Mouse (Mus musculus) hindbrain, embryonic 11.5 days (tissue): ENCODE data around the gene Dbn1. TPM values are rescaled to one million over a fixed set of nuclear protein-coding genes. Genes with fewer than 3 reads are reported as not detected.

Experiments used
- ATAC-seq: fragments of 200-750 bp; cut with Nextera tagmentation; 2 replicates; pipeline ENCODE4 v1.8.0; 2017; ENCODE audit warnings: mild to moderate bottlenecking, moderate TSS enrichment, moderate library complexity; ENCODE audit not compliant: low FRiP score
- DNase-seq: peaks from one replicate; pipeline ENCODE4 v3.0.0-alpha.2; 2015; ENCODE audit warnings: low spot score
- H3K27ac ChIP-seq: fragments of 300-500 bp; sonication (generic); 2 replicates; pipeline ENCODE4 v1.5.1; 2014; ENCODE audit warnings: mild to moderate bottlenecking, low read depth, low read length
- H3K27me3 ChIP-seq: fragments of 300-500 bp; sonication (generic); 2 replicates; pipeline ENCODE4 v1.6.1; 2014; ENCODE audit warnings: mild to moderate bottlenecking, low read length, moderate library complexity, mixed read lengths; ENCODE audit not compliant: control insufficient read depth, insufficient read depth
- H3K36me3 ChIP-seq: fragments of 300-500 bp; sonication (generic); 2 replicates; pipeline ENCODE4 v1.6.1; 2014; ENCODE audit warnings: mild to moderate bottlenecking, low read length, moderate library complexity, mixed read lengths; ENCODE audit not compliant: control insufficient read depth, insufficient read depth
- H3K4me1 ChIP-seq: fragments of 300-500 bp; sonication (generic); replicated peaks from 2 replicates; pipeline ENCODE4 v1.6.1; 2014; ENCODE audit warnings: low read length, mixed read lengths; ENCODE audit not compliant: control insufficient read depth, insufficient read depth
- H3K4me2 ChIP-seq: fragments of 300-500 bp; sonication (generic); replicated peaks from 2 replicates; pipeline ENCODE4 v1.6.1; 2014; ENCODE audit warnings: mild to moderate bottlenecking, low read depth, low read length
- H3K4me3 ChIP-seq: fragments of 300-500 bp; sonication (generic); 2 replicates; pipeline ENCODE4 v1.5.1; 2014; ENCODE audit warnings: low read depth, low read length
- H3K9ac ChIP-seq: fragments of 300-500 bp; sonication (generic); 2 replicates; pipeline ENCODE4 v1.6.1; 2014; ENCODE audit warnings: low read depth, low read length
- H3K9me3 ChIP-seq: fragments of 300-500 bp; sonication (generic); 2 replicates; pipeline ENCODE4 v1.6.1; 2016; ENCODE audit warnings: low read length; ENCODE audit not compliant: control insufficient read depth
- WGBS: fragments of 180-500 bp; shearing (Covaris S2); extraction: QIAGEN DNeasy Blood & Tissue Kit; methylation state at CpG from one replicate; pipeline ENCODE4 v1.1.7; 2014; 5-methylcytosine and 5-hydroxymethylcytosine counted together
- polyA plus RNA-seq: library from polyadenylated mRNA; unstranded; fragments of >200 nt; fragmentation: Nextera tagmentation; extraction: Ambion mirVana; gene quantifications from 2 replicates; pipeline ENCODE4 v1.2.1, GENCODE M21; 2014

Gene Dbn1
- polyA plus RNA-seq, 1 experiment from 2014 or later: 277 TPM

DNA sequence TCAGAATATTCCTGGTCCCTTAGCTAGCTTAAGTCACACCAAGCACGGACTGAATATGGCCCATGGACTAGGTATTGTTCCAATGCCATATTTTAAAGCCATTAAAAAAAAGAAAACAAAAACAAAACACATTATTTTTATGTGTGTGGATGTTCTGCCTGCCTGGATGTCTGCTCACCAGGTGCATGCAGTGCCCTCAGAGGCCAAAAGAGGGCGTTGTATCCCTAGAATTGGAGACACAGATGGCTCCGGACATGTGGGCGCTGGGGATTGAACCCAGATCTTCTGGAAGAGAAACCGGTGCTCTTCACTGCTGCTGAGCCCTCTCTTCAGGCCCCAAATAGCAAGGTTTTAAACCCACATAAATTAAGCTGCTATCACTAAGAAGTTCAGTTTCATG, 9.9 kb downstream of the Dbn1 start:
- no peak overlapping the region for H3K9ac ChIP-seq
- H3K4me1 ChIP-seq: peaks cover 32% of the 10 kb centered on the region
- DNase-seq (peak; percentile 65), ATAC-seq (no peak)
- 0 out of 2 replicates have a peak, but pooled peaks cover 3% of the 10 kb centered on the region for H3K27me3 ChIP-seq
- no peak overlapping the region for H3K4me2 ChIP-seq
- no peak overlapping the region for H3K27ac ChIP-seq
- 50% methylated on average over 5 of the region's 5 CpGs for WGBS
- no peaks in the 10 kb centered on the region for H3K9me3 ChIP-seq
- H3K36me3 ChIP-seq: peaks cover 38% of the 10 kb centered on the region
- no peak overlapping the region for H3K4me3 ChIP-seq

DNA sequence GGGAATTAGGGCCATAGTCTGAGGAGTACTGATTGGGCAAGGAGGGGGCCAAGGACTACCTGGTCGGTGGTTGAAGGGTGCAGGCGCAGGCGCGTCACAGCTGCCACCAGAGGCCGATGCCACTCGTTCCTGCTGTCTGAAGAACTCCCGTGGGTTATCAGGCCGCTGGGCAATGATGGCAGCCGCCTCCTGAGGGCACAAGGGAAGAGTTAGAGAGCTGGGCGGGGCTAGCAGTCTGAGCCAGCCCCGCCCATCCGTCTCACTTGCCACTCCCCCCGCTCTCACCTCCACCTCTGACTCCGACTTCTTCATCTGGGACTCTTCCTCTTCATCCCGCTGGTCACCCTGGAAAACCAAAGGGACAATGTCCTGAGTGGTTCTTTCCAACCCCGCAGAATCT, 10.4 kb downstream of the Dbn1 start:
- H3K9ac ChIP-seq: no peak overlapping the region
- H3K4me3 ChIP-seq: no peak overlapping the region
- peaks cover 35% of the 10 kb centered on the region for H3K36me3 ChIP-seq
- no peaks in the 10 kb centered on the region for H3K9me3 ChIP-seq
- DNase-seq (no peak), ATAC-seq (no peak)
- H3K27me3 ChIP-seq: 0 out of 2 replicates have a peak, but pooled peaks cover 3% of the 10 kb centered on the region
- no peak overlapping the region for H3K4me2 ChIP-seq
- no peak overlapping the region for H3K27ac ChIP-seq
- peaks cover 30% of the 10 kb centered on the region for H3K4me1 ChIP-seq
- WGBS: 78% methylated on average over 16 of the region's 16 CpGs

DNA sequence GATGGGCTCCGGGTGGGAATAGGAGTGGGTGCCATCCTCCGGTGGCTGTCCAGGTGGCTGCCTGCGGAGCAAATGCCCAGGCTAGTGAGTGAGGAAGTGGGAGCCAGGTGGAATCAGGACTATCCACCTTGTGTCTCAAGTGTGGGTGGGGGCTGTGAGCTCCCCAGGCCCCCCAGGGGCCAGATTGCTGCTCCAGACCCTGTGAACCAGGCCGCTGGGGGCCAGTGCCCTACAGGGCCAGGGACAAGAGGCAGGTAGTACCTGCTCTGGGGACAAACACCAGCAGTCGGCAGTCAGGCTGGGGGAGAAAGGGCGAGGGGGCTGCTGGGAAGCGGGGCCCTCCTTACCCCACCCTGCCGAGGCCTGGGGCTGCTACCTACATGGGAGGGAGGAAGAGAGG, 11.7 kb downstream of the Dbn1 start:
- Histone ChIP-seq H3K9ac (no peak overlapping the region), H3K4me1 (peaks cover 30% of the 10 kb centered on the region), H3K9me3 (no peaks in the 10 kb centered on the region), H3K36me3 (peaks cover 30% of the 10 kb centered on the region), H3K27ac (no peak overlapping the region), H3K4me2 (no peak overlapping the region), H3K4me3 (no peak overlapping the region), H3K27me3 (0 out of 2 replicates have a peak, but pooled peaks cover 3% of the 10 kb centered on the region)
- DNase-seq (no peak), ATAC-seq (no peak)
- WGBS: 94% methylated on average over 8 of the region's 8 CpGs

DNA sequence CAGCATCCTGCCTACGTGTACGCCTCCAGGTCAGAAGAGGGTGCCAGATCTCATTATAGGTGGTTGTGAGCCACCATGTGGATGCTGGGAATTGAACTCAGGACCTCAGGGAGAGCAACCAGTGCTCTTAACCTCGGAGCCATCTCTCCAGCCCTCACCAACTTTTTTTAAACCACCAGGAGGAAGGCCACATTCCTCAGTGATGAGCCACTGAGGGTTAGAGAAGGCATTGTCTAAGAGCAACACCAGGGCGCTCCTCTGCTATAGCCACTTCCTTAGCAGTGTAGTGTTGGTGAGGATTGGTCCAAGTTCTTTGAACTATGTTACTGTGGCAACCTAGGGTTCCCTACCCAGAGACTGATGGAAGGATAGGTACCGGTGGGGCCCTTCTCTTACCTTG, 12.2 kb downstream of the Dbn1 start:
- Histone ChIP-seq H3K27me3 (0 out of 2 replicates have a peak, but pooled peaks cover 3% of the 10 kb centered on the region), H3K9ac (no peak overlapping the region), H3K36me3 (peaks cover 25% of the 10 kb centered on the region), H3K4me3 (no peak overlapping the region), H3K9me3 (no peaks in the 10 kb centered on the region), H3K4me1 (peaks cover 34% of the 10 kb centered on the region), H3K4me2 (no peak overlapping the region), H3K27ac (no peak overlapping the region)
- 87% methylated on average over 5 of the region's 5 CpGs for WGBS
- DNase-seq (no peak), ATAC-seq (no peak)

DNA sequence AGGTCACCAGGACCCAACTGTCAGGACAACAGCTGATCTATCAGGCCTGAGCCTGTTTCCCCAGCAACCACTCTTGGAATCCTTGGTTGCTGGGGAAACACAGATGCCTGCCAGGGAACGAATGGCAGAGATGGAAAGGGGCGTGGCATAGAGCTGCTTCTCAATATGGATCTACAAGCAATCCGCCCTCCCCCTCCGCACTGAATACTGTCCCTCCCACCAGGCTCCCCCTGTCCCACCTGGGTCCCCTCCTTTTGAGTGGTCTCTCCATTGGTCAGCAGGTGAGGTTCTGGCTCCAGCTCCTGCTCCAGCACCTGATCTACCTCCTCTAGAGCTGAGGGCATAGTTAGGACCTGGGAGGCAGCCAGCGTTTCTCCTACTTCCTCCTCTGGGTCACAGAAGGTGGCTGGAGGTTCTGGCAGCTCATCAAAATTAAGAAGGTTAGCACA, 13.3 kb downstream of the Dbn1 start:
- 32% methylated on average over 5 of the region's 5 CpGs for WGBS
- no peak overlapping the region for H3K9ac ChIP-seq
- peaks cover 20% of the 10 kb centered on the region for H3K36me3 ChIP-seq
- no peak overlapping the region for H3K4me2 ChIP-seq
- H3K9me3 ChIP-seq: no peaks in the 10 kb centered on the region
- no peak overlapping the region for H3K4me3 ChIP-seq
- 0 out of 2 replicates have a peak, but pooled peaks cover 3% of the 10 kb centered on the region for H3K27me3 ChIP-seq
- DNase-seq (peak; percentile 88), ATAC-seq (peak; percentile 5; the same call in 1 of the 2 replicates)
- peaks cover 42% of the 10 kb centered on the region for H3K4me1 ChIP-seq
- peak overlapping the region; percentile 4; the same call in 1 of the 2 replicates for H3K27ac ChIP-seq

DNA sequence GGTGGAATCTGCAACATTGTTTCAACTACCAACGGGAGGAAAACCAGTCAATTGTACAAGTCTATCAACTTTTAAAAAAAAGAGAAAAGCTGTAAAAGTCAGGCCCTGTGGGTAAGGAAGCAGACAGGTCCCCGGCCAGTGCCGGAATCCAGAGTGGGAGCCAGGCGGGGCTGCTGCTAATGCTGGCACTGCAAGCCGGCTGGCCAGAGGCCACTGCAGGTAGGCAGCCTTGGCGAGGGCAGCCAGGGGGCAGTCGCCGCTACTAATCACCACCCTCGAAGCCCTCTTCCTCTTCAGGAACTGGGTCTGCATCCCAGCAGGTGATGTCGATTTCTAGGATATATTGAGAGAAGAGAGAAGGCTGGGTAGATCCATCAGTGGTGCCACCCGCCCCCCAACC, 13.9 kb downstream of the Dbn1 start:
- Histone ChIP-seq H3K4me2 (no peak overlapping the region), H3K4me3 (no peak overlapping the region), H3K9ac (0 out of 2 replicates have a peak overlapping the region, but pooled peaks have one; percentile 19), H3K27me3 (0 out of 2 replicates have a peak, but pooled peaks cover 3% of the 10 kb centered on the region), H3K9me3 (no peaks in the 10 kb centered on the region), H3K4me1 (peaks cover 44% of the 10 kb centered on the region), H3K36me3 (peaks cover 13% of the 10 kb centered on the region), H3K27ac (peak overlapping the region; percentile 53)
- ATAC-seq (no peak), DNase-seq (no peak)
- WGBS: 63% methylated on average over 11 of the region's 11 CpGs

DNA sequence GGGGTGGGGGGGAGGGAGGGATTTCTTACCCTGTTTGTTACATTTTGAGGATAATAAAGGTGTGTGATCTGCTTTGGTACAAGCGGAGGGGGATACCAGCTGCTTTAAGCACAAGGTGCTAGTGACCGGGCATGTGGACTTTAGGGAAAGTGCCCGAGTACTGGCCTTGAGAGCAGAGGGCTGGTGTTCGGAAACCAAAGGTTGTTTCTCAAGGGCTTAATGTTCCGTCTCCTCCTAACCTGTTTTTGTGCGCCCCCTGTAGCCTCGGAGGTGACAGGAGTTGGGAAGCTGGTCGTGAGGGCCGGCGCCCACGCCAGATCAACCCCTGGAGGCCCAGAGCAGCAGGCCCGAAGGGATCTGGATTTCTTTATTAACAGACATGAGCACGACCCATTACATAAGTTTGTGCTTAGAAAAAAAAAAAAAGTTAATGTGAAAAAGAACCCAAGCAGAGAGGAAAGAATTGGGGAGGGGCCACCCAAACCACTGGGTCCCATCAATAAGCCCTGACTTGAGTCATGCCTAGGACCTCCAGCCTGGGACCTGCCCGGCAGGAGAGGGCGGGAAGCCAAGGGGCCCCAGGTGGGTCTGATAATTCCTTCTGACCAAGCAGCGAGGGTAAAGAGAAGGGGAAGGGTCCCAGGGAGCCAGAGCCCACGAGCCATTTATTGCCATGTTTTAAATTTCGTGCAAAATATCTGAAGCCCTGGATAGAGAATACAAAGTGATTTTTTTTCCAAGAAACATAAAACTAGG, 14.7 kb downstream of the Dbn1 start:
- peaks cover 13% of the 10 kb centered on the region for H3K36me3 ChIP-seq

DNA sequence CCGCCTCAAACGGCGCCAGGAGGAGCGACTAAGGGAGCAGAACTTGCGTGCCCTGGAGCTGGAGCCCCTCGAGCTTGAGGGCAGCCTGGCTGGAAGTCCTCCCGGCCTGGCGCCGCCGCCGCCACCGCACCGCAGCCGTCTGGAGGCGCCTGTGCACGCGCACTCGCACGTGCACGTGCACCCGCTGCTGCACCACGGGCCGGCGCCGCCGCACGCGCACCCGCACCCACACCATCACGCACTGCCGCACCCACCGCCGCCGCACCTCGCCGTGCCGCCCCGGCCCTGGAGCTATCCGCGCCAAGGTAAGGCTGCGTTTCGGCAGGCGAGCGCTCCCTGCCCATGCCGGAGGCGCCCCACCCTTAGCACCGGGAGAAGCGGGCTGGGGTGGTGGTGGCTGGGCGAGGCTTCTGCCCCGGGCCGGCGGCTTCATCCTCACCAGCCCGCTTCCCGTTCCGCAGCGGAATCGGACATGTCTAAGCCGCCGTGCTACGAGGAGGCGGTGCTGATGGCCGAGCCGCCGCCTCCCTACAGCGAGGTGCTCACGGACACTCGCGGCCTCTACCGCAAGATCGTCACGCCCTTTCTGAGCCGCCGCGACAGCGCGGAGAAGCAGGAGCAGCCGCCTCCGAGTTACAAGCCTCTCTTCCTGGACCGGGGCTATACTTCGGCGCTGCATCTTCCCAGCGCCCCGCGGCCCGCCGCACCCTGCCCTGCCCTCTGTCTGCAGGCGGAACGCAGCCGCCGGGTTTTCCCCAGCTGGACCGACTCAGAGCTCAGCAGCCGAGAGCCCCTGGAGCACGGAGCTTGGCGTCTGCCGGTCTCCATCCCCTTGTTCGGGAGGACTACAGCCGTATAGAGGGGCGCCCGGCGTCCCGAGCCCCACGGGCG, 15.5 kb downstream of the Dbn1 start:
- Histone ChIP-seq H3K36me3 (peaks cover 13% of the 10 kb centered on the region), H3K4me2 (peak overlapping the region; percentile 99), H3K9ac (peak overlapping the region; percentile 83), H3K4me3 (peak overlapping the region; percentile 49), H3K9me3 (no peaks in the 10 kb centered on the region), H3K27me3 (0 out of 2 replicates have a peak, but pooled peaks cover 3% of the 10 kb centered on the region), H3K27ac (peak overlapping the region; percentile 89), H3K4me1 (peaks cover 42% of the 10 kb centered on the region)
- peak; percentile 48 for ATAC-seq
- under 1% methylated on average over 82 of the region's 103 CpGs for WGBS
- peak; percentile 82 for DNase-seq

More for the DNA sequence above, 14.7 kb downstream of the Dbn1 start:
- peaks cover 42% of the 10 kb centered on the region for H3K4me1 ChIP-seq
- H3K27ac ChIP-seq: peak overlapping the region; percentile 89
- H3K9me3 ChIP-seq: no peaks in the 10 kb centered on the region
- 18% methylated on average over 18 of the region's 18 CpGs for WGBS
- no peak for ATAC-seq
- 0 out of 2 replicates have a peak, but pooled peaks cover 3% of the 10 kb centered on the region for H3K27me3 ChIP-seq
- peak; percentile 67 for DNase-seq
- H3K9ac ChIP-seq: peak overlapping the region; percentile 83
- peak overlapping the region; percentile 49 for H3K4me3 ChIP-seq
- H3K4me2 ChIP-seq: peak overlapping the region; percentile 99
